Mouse (Mus musculus) kidney, postnatal 14 days (tissue): ENCODE results near the gene Maml2.

Experiments
- DNase-seq: peaks from one replicate; pipeline ENCODE4 v3.0.0; 2022; ENCODE audit warnings: mixed read lengths

Gene Maml2

GRCm38 (mm10) chr9:13497690-13498333, 200.1 kb downstream of the Maml2 start:
- peak; percentile 70 for DNase-seq

GRCm38 (mm10) chr9:13500045-13500444, 202.3 kb downstream of the Maml2 start:
- DNase-seq: no peak

GRCm38 (mm10) chr9:13505024-13505423, 207.3 kb downstream of the Maml2 start:
- DNase-seq: no peak

- peak; percentile 65 for DNase-seq
Measured at GRCm38 (mm10) chr9:13506956-13507821, 209.4 kb downstream of the Maml2 start.

DNA sequence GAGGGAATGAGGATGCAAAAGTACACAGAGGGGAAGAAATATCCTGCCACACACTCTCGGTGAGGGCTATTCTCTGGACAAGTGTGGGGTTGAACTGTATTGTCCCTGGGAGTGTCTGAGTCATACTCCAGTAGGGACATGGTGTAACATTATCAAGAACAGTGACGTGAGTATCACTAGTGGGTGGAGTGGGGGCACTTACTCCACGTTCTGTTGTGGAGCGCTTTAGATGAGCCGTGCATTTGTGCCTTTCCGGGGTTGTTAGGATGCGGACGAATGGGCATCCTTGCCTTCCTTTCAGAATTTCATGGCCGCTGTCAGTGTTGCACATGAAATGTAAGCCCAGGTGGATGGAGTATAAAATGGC, 210.0 kb downstream of the Maml2 start:
- no peak for DNase-seq

- DNase-seq: no peak
Measured at GRCm38 (mm10) chr9:13509751-13510150, 212.0 kb downstream of the Maml2 start.

DNA sequence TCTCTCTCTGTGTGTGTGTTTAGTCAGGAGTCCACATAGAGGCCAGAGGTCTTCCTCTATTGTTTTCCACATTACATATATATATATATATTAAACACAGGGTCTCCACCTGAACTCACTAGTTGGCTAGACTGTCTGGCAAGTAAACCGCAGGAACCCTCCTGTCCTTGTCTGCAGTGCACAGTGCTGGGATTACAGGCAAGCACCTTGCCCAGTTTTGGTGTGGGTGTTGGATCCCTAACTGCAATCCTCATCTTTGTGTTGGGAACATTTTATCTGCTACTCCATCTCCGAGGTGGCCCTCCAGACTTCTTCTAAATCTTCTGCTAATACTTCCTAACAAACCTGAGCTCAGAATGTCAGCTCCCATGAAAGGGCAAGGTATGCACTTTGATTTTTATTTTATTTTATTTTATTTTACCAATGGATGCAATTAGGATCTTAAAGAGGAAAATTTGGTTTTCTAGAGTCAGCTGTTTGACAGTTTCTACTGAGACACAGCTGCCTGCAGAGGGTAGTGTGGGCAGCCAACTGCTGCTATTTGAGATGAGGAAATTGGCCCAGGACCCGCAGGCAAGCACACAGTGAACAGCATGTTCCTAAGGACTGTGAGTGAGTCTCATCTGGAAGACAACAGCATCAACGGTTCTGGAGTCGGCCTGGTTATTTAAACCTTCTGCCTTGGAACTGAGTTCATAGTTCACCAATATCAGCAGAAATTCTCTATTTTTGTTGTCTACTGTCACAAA, 213.0 kb downstream of the Maml2 start:
- DNase-seq: peak; percentile 60

DNA sequence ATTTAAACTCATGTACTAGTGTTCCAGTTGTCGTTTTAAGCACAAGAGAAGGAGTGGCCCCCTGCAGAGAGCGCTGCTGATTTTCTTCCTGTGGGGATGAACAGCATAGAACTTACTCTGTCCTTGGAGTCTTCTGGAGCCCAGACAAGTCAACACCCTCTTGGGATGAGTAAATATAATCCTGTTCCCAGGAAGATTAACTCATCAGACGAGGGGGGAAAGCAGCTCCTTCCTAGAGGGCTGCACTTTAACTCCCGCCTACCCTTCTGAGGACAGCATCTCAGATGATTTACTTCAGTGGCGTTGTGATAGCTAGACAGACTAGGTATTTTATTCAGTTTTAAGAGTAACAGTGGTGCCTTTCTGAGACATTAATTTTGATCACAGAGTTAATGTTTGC, 215.4 kb downstream of the Maml2 start:
- no peak for DNase-seq

GRCm38 (mm10) chr9:13514435-13514834, 216.7 kb downstream of the Maml2 start:
- DNase-seq: no peak

DNA sequence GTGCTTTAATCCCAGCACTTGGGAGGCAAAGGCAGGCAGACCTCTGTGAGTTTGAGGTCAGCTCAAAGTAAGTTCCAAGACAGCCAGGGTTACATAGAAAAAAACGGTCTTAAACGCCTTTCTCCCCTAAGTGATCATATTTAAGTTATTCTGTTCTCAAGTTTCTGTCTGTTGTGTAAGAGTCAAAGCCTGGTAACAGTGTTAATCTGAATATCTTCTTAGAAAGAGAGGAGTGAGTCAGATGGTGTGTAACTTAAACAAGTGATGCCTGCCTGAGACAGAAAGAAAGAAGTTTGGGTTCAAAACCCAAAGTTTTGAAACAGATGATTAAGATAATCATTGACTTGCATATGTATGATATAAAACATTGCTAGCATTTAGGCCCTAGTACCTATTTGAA, 218.2 kb downstream of the Maml2 start:
- DNase-seq: no peak

- no peak for DNase-seq
Measured at GRCm38 (mm10) chr9:13518031-13518430, 220.3 kb downstream of the Maml2 start.

GRCm38 (mm10) chr9:13518441-13518971, 220.7 kb downstream of the Maml2 start:
- no peak for DNase-seq

- DNase-seq: no peak
Measured at GRCm38 (mm10) chr9:13522061-13522820, 224.5 kb downstream of the Maml2 start.

DNA sequence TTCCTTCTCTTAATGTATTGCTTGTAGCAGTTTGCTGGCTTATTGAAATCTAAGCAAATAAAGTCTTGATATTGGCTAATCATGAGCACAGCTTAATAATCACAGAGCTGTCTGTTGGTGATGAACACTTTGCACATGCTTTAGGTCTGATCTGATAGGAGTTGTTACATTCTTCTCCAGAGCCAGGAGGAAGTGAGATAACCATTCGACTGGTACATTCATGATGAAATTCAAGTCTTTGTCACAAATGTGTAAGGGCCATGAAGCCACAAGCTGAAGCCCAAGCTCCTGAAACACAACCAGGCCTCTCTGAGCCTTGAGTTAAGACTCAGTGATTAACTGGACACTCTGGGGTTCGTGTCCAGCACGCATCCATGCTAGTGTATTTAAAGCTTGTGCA, 225.3 kb downstream of the Maml2 start:
- DNase-seq: no peak

- DNase-seq: no peak
Measured at GRCm38 (mm10) chr9:13525075-13525474, 227.3 kb downstream of the Maml2 start.

GRCm38 (mm10) chr9:13525561-13526255, 228.0 kb downstream of the Maml2 start:
- DNase-seq: peak; percentile 50

GRCm38 (mm10) chr9:13530575-13530974, 232.8 kb downstream of the Maml2 start:
- no peak for DNase-seq

DNA sequence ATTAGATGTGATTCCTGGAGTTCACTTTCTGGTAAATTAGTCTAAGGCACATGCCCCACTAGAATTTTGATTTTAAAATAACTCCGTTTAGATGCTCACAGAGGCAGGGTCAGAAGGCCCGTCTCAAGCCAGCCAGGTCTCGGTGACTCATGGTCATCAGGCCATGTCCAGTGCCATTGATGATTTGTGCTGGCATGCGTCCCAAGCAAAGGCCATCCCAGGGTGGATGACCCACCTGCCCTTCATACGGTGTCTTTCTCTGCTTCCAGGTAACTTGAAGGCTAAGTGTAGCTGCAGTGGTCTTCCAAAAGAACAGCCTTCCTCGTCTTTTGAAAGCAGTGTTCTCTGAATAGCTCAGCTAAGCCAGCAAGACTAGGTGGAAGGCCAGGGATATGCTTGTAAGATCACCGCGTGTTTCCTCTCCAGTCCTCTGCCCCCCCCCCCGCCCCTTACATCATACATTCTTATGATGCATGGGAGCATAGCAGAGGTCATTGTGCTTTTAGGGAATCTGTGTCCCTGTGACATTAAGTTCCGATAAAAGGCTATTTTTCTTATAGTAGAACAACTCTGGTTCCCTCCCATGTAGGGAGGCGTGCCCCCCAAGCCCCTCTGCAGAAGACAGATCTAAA, 235.4 kb downstream of the Maml2 start:
- no peak for DNase-seq

- DNase-seq: no peak
Measured at GRCm38 (mm10) chr9:13535803-13536202, 238.0 kb downstream of the Maml2 start.

DNA sequence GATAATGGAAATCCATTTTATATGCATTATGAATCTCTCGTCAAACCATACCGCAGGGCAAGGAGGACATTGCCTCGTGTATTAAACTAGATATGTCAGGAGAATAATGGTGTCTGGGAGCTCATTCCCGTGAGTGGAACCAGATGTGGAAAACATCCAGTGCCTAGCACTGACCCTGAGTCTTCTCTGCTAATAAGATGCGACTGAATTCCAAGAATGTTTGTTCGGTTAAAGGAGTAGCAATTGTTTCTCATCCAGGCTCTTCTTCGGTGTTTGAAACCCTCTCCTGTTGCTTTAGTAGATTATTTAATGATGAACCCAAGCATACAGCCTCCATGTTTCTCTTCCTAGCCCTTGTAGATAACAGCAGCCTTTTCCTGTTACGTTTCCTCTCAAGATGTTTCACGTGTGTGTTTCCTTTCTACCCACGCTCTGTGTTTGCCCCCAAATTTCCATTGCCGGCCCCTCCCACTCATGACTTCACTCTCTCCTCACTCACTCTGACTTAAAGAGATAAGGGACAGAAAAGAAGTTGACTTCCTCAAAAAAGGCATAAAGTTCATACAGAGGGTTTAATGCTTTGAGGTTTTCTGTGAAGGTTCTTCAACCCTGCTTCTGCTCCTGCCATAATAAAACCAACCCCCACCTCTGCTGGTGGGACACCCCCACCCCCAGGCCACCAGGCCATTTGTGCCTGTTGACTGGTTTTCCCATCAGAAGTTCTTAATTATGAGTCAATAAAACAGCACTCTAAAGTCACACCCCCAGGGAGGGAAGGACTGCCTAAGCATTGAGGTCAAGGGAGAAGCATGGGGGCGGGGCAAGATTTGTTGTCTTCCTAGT, 238.9 kb downstream of the Maml2 start:
- DNase-seq: peak; percentile 65
